Mouse (Mus musculus): Measurements from ENCODE around the gene Cnr2.

The Cnr2 gene

DNA sequence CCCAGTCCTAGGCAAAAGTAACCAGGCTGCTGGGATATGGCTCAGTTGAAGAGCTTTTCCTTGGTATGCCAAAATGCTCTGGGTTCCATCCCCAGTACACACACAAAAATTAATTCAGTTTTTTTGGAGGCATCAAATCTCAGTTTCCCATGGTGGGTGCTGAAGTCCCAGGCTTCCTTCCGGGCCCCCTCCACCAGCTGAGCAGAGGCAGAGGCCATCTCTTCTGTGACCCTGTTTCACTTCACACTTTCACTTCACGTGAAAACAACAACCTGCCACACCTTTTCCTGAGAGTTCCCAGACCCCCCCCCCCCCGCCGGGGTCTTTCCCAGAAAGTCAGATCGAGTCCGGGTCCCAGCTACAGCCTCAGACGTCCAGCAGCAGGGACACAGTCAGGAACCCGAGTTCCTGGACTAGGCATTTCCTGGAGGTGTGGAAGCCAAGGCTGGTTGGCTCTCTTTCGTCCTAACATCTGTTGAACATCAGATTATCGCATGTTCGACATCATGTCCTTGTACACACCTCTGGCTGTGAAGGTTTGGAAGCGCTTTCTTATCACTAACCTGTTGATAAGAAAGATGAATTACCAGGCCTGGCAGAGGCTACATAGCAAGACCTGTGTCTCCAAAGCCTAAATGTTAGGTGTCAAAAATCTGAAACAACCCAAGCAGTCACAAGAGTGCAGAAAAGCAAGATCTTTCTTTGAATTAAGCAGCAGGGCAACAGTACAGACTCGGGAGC lies 14.3 kb downstream of the Cnr2 start:
- no peak for DNase-seq (ENCODE audit: low spot score)

DNA sequence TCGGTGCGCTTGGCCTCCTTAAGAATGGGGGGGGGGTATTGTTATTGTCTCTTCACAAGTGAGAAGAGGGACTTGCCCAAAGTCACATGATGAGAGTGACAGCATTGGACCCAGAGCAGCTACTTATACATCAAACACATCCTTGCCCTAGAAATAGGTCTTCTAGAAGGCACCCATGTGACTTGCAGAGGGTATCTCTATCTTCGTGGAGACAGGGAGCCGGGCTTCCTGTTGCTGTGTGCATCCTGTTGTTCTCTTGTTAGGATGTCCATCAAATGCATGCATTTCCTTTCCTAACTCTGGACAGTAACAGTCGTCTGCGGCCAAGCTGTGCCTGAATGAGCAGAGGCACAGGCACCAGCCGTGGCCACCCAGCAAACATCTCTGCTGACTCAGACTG lies 16.3 kb downstream of the Cnr2 start:
- no peak for DNase-seq (ENCODE audit: low spot score)

DNA sequence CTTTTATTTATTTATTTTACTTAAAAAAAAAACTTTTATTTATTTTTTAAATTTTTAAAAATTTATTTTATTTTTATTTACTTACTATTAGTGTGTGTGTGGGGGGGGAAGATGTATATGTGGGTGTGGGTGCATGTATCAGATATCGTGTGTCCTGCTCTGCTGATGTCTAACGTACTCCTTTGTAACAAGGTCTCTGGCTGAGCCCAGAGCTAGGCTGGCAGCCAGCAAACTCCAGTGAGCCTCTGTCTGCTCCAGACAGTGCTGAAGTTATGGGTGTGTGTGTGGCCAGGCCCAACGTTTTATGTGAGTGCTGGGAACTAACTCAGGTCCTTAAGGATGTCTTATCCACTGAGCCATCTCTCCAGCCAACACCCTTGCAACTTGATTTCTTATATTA lies 17.0 kb downstream of the Cnr2 start:
- DNase-seq (ENCODE audit: low spot score), result no peak

DNA sequence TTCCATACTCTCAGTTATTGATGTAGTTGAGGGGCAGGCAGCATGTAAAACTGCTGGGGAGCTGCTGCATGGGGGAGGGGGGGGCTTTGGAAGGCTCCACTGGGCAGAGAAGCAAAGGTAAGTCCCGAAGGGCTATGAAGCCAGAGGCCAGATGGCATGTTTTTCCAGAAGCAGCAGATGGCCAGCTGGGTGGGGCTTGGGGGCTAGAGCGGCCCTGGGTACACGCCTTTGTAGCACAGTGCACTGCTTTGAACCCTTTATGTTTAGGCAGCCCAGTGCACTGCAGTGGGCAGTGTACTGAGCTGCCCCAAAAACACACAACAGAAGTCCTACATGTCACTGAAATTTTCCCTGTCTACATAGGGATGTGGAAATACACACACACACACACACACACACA lies 17.6 kb downstream of the Cnr2 start:
- DNase-seq (ENCODE audit: low spot score), result no peak

DNA sequence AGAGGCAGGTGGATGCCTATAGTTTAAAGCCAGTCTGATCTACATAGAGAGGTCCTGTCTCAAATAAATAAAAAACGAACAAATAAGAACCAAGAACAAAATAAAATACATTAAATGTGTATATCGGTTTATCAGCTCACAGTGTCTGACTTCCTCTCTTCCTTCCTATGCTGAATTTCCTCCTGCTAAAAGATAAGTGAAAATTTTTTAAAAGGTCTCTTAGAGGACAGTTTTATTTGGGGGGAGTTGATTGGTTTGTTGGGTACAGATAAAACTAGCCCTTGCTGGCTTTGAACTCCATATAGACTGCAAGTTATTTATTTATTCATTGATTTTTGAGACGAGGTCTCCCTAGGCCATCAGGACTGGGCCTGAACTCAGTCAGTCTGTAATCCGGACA lies 18.2 kb downstream of the Cnr2 start:
- no peak for DNase-seq (ENCODE audit: low spot score)

DNA sequence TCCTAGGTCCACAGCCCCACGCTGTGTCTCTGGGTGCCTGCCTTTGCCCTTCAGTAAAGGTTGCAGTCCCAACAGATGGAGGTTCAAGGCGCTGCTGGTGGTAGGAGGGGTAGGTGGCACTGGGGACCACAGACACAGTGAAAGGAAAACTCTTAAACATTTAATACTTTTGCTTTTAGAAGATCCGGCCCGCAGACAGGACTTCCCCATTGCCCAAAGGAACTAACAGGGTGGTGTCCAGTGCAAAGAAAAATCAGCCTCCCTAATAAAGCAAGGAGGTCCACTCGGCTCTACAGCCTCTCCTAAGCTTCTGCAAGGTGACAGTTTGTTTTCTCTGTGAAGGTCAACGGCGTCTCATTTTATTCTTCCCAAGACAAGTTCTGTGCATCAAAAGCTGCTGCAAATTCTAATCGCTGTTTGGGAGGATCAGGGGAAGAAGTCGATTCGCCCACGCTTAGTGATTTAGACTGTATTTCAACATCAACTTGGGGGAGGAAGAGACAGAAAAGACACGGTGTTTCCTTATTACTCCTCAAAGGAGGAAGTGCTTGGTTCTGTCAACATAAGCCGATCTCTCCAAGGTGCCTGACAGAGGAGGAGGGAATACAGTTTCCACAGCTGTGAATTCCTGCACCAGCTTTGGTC lies 23.6 kb downstream of the Cnr2 start:
- DNase-seq (ENCODE audit: low spot score), result no peak

DNA sequence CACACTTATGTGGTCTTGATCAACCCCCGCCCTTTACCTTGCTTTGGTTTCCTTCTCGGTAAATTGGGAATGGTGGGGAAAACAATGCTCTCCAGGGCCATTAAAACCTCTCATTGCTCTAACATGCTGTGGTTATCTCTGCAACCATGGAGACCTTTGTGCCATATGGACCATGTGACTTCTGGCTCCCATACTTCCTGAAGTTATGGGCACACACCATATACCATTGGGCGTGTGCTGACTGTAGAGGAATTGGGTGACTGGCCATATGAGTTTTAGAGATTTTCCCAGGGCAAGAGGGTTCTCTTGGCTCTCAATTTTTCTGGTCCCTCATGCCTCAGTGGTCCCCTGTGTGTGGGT lies 24.1 kb downstream of the Cnr2 start:
- no peak for DNase-seq (ENCODE audit: low spot score)

DNA sequence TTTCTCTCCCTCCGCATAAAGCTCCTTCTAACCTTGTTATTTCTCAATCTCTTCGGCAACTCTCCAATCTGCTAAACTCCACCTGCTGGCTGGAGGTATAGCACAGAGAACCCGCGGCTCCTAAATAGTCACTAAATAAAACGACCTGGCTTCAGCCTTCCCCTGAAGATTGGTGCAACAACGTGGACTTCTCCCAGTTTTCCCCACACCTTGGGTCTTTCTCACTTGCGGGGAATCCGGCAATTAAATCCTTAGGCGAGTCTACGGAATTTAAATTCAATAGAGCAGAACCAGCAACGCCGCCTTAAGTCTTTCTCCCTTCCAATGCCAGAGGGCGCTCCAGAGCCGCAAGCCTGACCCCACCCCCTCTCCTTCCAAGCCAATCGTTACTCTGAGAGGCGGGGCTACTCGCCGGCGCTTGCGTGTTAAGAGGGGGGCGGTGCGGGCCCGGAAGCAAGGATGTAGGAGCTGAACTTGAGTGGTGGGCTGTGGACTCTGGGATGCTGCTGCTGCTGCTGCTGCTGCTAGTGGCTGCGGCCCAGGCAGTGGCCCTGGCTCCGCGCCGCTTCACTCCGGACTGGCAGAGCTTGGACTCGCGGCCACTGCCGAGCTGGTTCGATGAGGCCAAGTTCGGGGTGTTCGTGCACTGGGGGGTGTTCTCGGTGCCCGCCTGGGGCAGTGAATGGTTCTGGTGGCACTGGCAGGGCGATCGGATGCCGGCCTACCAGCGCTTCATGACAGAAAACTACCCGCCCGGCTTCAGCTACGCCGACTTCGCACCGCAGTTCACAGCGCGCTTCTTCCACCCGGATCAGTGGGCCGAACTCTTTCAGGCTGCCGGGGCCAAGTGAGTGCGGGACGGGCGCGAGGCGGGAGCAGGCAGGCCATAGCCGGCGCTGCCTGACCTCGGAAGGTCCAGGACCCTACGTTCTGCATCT lies 25.4 kb downstream of the Cnr2 start, which contains the start of gene Fuca1:
Gene Fuca1, plus strand, starts transcription at position 432 of the 938 bp plus-strand sequence.
- DNase-seq (ENCODE audit: low spot score), result peak; percentile 95

DNA sequence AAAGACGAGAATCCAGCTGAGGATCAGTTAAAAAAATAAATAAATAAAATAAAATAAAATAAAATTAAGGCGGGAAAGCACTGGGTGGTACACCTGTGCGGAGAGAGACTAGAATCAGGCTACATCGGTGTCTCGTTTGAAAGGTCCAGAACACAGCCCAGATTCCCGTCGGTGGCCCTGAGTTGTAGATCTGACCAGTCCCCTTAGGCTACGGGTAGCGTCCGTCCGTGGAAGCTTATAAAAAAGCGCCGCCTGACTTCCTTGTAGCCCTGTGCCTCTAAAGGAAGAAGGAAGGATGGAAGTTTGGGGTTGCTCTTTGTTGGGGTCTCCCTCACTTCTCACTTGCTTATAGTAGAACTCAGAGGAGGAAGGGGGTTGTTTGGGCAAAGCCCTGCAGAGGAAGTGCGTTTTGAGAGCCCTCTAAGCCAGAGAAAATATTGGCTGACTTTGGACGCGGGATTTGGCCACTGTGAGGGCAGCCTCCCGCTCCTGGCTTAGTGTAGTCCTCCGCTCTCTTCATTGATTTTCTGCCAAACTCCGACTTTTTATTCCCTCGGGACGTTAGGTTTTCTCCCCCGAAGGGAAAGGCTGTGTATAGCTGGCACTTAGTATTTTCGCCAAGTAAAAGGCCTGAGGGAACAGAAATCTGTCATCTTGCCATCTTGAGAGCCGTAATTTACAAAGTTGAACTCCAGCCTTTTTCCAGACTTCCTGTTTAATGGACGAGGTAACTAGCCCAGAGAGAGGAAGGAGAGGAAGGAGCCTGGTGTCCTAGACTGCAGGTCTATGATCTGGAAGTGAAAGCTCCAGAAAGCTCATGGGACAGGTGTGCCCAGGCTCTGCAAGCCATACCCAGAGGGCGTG lies 26.3 kb downstream of the Cnr2 start:
- DNase-seq (ENCODE audit: low spot score), result no peak

DNA sequence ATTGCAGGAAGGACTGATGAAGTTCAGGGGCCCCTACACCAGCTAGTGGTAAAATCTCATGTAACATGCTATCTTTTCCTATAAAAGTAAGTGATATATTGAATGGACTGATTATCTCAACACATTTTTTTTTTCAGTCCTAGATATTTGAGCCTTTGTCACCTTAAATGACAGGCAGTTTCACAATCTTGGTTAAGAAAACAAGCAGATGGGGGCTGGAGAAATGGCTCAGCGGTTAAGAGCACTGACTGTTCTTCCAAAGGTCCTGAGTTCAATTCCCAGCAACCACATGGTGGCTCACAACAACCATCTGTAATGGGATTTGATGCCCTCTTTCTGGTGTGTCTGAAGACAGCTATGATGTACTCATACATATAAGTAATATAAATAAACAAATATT lies 27.0 kb downstream of the Cnr2 start:
- DNase-seq (ENCODE audit: low spot score), result no peak

DNA sequence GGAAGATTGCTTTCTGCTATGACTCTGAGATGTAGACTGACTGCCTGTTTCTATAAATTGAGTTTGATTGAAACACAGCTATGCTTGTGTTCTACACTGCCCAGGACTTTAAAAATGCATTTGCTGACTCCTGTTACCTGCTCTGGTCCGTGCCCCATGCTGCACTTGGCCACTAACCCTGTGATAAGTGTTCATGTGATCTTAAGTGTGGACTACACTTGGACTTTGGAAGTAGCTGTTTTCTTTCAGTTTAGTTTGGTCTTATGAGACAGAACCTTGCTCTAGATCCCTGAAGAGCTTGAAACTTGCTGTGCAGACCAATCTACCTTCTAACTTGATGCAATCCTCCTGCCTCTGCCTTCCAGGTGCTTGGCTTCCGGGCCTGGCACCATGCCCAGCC lies 29.2 kb downstream of the Cnr2 start:
- DNase-seq (ENCODE audit: low spot score), result no peak

DNA sequence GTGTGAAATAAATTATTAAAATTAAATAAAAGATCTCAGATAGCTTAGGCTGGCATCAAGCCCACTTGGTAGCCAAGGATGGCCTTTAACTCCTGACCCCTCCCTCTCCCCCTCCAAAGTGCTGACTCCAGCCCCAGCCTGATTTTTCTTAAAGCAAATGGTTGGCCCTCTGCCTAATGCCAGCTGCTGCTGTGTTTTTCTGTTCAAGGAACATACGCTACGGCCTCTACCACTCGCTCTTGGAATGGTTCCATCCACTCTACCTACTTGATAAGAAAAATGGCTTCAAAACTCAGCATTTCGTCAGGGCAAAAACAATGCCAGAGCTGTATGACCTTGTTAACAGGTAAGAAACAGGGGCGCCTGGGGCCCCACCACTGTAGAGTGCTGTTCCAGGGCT lies 30.1 kb downstream of the Cnr2 start:
- no peak for DNase-seq (ENCODE audit: low spot score)

DNA sequence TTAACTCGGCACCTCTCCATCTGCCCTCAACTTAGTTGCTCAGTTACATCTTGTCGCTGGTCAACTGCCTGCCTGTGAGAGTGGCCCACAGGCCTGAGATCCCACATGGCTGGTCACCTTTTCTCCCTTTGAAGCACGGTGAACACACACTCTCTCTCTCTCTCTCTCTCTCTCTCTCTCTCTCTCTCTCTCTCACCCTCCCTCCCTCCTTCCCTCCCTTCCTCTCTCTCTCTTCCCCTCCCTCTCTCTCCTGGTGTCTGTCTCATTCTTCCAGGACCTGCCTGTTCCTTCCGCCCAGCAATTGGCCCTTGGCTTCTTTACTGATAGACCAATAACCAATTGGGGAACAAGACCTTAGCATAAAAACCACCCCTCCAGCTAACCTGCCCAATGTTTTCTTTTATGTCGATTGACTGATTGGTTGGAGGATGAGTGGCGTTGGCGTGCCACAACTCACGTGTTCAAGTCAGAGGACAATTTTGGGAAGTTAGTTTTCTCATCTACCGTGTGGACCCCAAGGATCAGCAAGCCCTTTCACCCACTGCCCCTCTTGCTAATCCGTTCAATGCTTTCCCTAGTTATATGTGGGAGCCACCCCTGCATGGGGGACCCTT lies 31.1 kb downstream of the Cnr2 start:
- DNase-seq (ENCODE audit: low spot score), result no peak

DNA sequence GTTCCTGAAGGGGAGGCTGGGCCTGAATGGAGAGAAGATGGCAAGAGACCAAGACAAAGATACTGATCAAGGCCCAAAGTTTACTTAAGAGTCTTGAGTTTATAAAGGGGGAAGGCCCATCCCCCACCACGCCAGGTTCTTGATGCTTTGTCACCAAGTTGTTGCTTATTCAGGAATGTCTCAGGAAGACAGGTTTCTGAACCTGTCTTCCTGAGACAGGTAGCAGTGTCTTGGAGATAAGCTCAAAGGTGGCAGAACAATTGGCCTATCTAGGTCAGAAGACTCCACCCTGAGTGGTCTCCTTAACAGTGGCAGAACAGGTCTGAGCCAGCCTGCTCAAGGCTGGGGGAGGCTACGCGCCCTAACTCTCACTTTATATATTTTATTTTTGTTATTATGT lies 31.7 kb downstream of the Cnr2 start:
- no peak for DNase-seq (ENCODE audit: low spot score)

DNA sequence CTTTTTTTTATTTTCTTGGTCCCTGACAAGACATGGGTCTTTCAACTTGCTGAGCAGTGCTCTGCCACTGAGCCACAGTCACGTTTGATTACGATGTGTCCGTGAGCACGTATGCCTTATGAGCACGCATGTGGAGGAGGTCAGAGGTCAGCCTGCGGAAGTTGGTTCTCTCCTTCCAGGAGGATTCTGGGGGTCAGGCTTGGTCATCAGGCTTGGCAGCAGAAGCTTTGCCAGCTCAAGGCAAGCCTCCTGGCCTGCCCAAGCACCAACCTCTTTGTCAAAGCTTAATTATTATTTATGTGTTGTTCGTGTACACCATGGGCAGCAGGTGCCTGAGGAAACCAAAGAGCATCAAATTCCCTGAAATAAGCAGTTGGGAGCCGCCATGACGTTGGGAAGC lies 33.2 kb downstream of the Cnr2 start:
- no peak for DNase-seq (ENCODE audit: low spot score)

DNA sequence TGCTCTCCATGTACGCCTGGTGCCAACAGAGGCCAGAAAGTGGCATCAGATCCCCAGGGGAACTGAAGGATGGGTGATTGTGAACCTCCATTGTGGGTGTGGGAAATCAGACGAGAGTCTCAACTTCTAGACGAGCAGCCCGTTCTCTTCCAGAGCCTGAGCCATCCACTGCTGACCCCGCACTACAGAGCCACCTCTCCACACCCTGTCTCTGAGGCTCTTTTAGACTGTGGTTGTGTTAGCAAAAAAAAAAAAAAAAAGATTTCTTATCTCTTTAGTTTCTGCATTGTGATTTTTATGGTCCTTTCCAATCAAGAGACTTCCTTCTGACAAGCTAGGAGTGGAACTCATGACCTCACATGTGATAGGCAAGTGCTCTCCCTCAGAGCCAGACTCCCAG lies 34.2 kb downstream of the Cnr2 start:
- no peak for DNase-seq (ENCODE audit: low spot score)

DNA sequence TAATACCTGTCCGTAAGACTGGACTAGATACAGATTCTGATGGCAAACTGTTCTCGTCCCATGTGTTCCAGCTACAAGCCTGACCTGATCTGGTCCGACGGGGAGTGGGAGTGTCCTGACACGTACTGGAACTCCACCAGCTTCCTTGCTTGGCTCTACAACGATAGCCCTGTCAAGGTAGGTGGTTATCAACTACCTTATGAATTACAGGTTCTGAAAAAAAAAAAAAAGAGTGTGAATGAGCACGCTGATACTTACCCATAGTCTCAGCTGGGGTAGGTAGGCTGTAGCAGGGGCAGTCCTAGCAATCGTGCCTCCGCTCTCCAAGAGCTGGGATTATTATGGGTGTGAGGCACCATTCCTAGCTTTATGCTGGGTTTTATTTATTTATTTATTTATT lies 34.6 kb downstream of the Cnr2 start:
- DNase-seq (ENCODE audit: low spot score), result no peak

DNA sequence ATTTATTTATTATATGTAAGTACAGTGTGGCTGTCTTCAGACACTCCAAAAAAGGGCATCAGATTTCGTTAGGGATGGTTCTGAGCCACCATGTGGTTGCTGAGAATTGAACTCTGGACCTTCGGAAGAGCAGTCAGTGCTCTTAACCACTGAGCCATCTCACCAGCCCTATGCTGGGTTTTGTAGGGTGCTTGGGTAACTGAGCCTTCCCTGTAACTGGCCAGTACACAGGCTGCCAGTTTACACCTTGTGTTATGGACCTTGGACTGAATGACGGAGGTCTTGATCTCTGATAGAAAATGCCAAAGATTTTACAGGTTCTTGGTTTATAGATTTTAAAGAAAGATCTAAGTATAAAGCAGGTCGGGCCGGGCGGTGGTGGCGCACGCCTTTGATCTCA lies 35.0 kb downstream of the Cnr2 start:
- no peak for DNase-seq (ENCODE audit: low spot score)

DNA sequence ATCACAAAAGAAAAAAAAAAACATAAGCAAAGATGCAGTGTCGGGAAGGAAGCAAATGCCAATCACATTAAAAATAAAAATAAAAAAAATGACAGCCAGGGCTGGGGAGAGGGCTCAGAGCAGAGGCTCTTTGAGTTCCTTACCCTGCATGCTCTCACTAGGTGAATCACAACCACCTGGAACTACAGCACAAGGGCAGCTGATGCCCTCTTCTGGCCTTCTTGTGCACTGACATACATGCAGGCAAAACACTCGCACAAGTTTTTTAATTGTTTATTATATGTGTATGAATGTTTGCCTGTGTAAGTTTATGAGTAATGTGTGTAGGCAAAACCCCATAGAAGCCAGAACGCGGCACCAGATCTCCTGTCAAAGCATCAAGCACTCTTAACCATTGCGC lies 36.6 kb downstream of the Cnr2 start:
- no peak for DNase-seq (ENCODE audit: low spot score)

DNA sequence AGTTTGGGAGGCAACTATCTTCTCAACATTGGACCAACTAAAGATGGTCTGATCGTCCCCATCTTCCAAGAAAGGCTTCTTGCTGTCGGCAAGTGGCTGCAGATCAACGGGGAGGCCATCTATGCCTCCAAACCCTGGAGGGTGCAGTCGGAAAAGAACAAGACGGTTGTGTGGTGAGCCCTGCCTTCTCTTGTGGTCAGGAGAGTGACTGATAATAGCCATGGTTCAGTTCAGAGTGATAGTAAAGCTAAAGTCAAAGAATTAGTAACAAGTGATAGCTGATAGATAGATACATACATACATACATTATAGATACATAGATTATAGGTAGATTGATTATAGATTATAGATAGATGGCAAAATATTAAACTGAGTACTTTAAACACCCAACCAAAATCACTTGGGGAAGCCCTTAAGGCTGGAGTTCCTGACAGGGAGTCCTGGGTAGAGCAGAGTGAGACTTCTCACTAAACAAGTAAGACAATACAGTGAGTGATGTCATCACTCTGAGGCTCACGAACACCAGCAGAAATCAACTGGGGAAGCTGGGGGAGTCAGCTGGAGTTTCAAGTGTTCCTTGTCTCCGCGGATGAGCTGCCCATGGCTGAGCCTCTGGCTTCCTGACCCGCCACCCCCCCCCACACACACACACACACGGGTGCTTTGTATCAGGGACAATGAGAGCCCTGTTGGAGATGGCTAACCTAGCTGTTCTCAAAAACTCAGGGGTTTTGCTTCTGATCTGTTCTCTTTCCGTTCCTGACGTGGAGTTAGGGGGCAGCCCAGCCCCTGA lies 39.7 kb downstream of the Cnr2 start:
- DNase-seq (ENCODE audit: low spot score), result no peak

DNA sequence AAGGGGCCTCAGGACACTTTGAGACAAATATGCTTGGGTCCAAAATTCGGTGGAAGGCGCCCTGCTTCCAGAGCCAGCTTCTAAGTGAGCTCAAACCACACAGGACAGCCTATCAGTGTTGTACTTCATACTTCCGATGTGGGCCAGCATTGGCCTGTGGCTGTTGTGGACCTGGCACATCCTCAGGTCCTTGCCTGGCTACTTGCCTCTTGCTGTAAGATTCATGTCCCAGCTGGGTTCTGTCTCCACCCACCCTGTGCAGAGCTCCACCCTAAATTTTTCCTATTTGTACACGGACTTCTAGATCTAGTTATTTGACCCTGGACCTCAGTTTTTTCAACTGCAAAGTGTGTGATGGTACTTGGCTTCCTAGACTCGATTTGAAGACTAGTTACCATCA lies 40.3 kb downstream of the Cnr2 start:
- DNase-seq (ENCODE audit: low spot score), result no peak

All from layer of hippocampus, adult 11-12 months (tissue).